Comparison of ENCODE assay signal across 27 mouse cellular contexts in genomic region chr16:24991995-24992394, GRCm38 (mm10).
DNase-seq lines count a peak whose midpoint lies in the region; ATAC-seq lines count a peak whose summit lies in the region.
"Had no signal": no experiment of that assay in that cellular context is flagged by ENCODE, and none has a peak within 500 bp of the region (broad histone marks: within the 10 kb centered on the region; RNA-seq: fewer than 3 reads in every experiment).

No protein-coding gene starts in this region.

- H3K36me3 ChIP-seq in megakaryocyte, embryonic 14.5 days (replicated peaks; ENCODE audit: low read length): no peaks in the 10 kb centered on the region
- no peaks in the 10 kb centered on the region for H3K36me3 ChIP-seq in stomach, embryonic 14.5 days (ENCODE audit: control insufficient read depth, insufficient read depth, low read length)
- H3K36me3 ChIP-seq: embryonic facial prominence, embryonic 15.5 days; forebrain, embryonic 10.5 days; G1E; heart, embryonic 12.5 days; midbrain, embryonic 13.5 days had no signal

- H3K4me2 ChIP-seq in stomach, embryonic 14.5 days (replicated peaks; ENCODE audit: low read depth, low read length): no peak overlapping the region
- H3K4me2 ChIP-seq: embryonic facial prominence, embryonic 15.5 days; heart, embryonic 12.5 days; liver, embryonic 11.5 days; midbrain, embryonic 13.5 days had no signal

- H3K27ac ChIP-seq in stomach, embryonic 14.5 days (ENCODE audit: low read length): peak overlapping the region; percentile 68; the same call in 1 of the 2 replicates
- H3K27ac ChIP-seq: embryonic facial prominence, embryonic 15.5 days; forebrain, embryonic 10.5 days; hindbrain, postnatal 0 days; midbrain, embryonic 13.5 days had no signal

- no peak for ATAC-seq in megakaryocyte, adult 5-6 weeks (ENCODE audit: poor library complexity, severe bottlenecking)
- ATAC-seq in stomach, embryonic 14.5 days (ENCODE audit: insufficient number of reproducible peaks, insufficient read depth, low FRiP score, low read depth): no peak
- ATAC-seq: activated CD4-positive, CD25-positive, alpha-beta regulatory T cell, adult 4 months; liver, postnatal 0 days; lung, postnatal 0 days; midbrain, embryonic 13.5 days had no signal

- peaks cover 36% of the 10 kb centered on the region for H3K4me1 ChIP-seq in megakaryocyte, embryonic 14.5 days
- H3K4me1 ChIP-seq in stomach, embryonic 14.5 days (ENCODE audit: control insufficient read depth, insufficient read depth, low read length): peaks cover 9% of the 10 kb centered on the region; the same call in 1 of the 2 replicates
- H3K4me1 ChIP-seq: midbrain, embryonic 13.5 days had no signal

- 40% methylated on average over 3 of the region's 3 CpGs for WGBS in stomach, embryonic 14.5 days

- H3K4me3 ChIP-seq in megakaryocyte, embryonic 14.5 days (replicated peaks): peak overlapping the region; percentile 5
- H3K4me3 ChIP-seq in stomach, embryonic 14.5 days (ENCODE audit: low read depth, low read length): no peak overlapping the region
- H3K4me3 ChIP-seq: embryonic facial prominence, embryonic 15.5 days; forebrain, embryonic 10.5 days; heart, embryonic 12.5 days; midbrain, embryonic 13.5 days had no signal

- peak; percentile 14 for DNase-seq in heart, adult 11 months
- no peak for DNase-seq in heart, postnatal 36 days
- no peak for DNase-seq in right cerebral cortex, postnatal 36 days (ENCODE audit: low spot score in 2 of 2)
- no peak for DNase-seq in thymus, postnatal 36 days
- DNase-seq: adrenal gland, postnatal 25 days; B cell, adult 2 months; gastrocnemius, postnatal 14 days; heart, adult 18-20 months; heart, postnatal 10 days; kidney, adult 8-10 months; liver, postnatal 0 days; spleen, adult 18-20 months; thymus, adult 18-20 months; thymus, postnatal 4 days had no signal

- H3K9me3 ChIP-seq in megakaryocyte, embryonic 14.5 days: no peaks in the 10 kb centered on the region
- no peaks in the 10 kb centered on the region for H3K9me3 ChIP-seq in stomach, embryonic 14.5 days (ENCODE audit: control insufficient read depth, low read depth, low read length)
- H3K9me3 ChIP-seq: embryonic facial prominence, embryonic 15.5 days; forebrain, embryonic 10.5 days; heart, embryonic 12.5 days; midbrain, embryonic 13.5 days had no signal

- intact Hi-C loops in heart, postnatal 36 days (cut with DNase I): no loop called here

- no peaks in the 10 kb centered on the region for H3K27me3 ChIP-seq in megakaryocyte, embryonic 14.5 days (replicated peaks)
- no peaks in the 10 kb centered on the region for H3K27me3 ChIP-seq in stomach, embryonic 14.5 days (ENCODE audit: control insufficient read depth, insufficient read depth, low read length)
- H3K27me3 ChIP-seq: CH12.LX; embryonic facial prominence, embryonic 15.5 days; heart, embryonic 12.5 days; midbrain, embryonic 13.5 days had no signal

- H3K9ac ChIP-seq in stomach, embryonic 14.5 days (replicated peaks; ENCODE audit: low read depth, low read length): no peak overlapping the region
- H3K9ac ChIP-seq: embryonic facial prominence, embryonic 15.5 days; heart, embryonic 12.5 days; liver, postnatal 0 days; midbrain, embryonic 13.5 days had no signal
